Mouse (Mus musculus) frontal cortex, postnatal 14 days (tissue): ENCODE data around the gene Lrrc42.
A peak's percentile ranks its signal among the peaks of the same experiment; 100 is the strongest.

Source experiments
- DNase-seq, 2 experiments: peaks; one replicate each; pipeline ENCODE4 v3.0.0; 2022; ENCODE audit warnings: low spot score in 2 of 2

Lrrc42 gene

GRCm38 (mm10) chr4:107253125-107254091 is at the start of gene Lrrc42, which contains the start of gene Hspb11:
Lrrc42 (minus strand) TSS chr4:107253532.
Hspb11 (plus strand) TSS chr4:107253593.
- peak; percentile 89 to 90 for DNase-seq

GRCm38 (mm10) chr4:107302832-107303231 is 49.5 kb upstream of the Lrrc42 start:
- DNase-seq: no peak

GRCm38 (mm10) chr4:107302221-107302620 is 48.9 kb upstream of the Lrrc42 start:
- no peak for DNase-seq

- no peak for DNase-seq
Observed at GRCm38 (mm10) chr4:107300902-107301555, 47.7 kb upstream of the Lrrc42 start.

GRCm38 (mm10) chr4:107300371-107300770 is 47.0 kb upstream of the Lrrc42 start:
- DNase-seq: no peak

- DNase-seq: no peak
Observed at GRCm38 (mm10) chr4:107299779-107300340, 46.5 kb upstream of the Lrrc42 start.

GRCm38 (mm10) chr4:107298071-107298606 is 44.8 kb upstream of the Lrrc42 start:
- no peak for DNase-seq

GRCm38 (mm10) chr4:107292273-107292662 is 38.9 kb upstream of the Lrrc42 start:
- no peak for DNase-seq

- DNase-seq: peak in 1 of 2 experiments; percentile 13
Observed at GRCm38 (mm10) chr4:107291611-107292272, 38.4 kb upstream of the Lrrc42 start.

- no peak for DNase-seq
Observed at GRCm38 (mm10) chr4:107287517-107287916, 34.2 kb upstream of the Lrrc42 start.

GRCm38 (mm10) chr4:107286386-107286785 is 33.1 kb upstream of the Lrrc42 start:
- DNase-seq: no peak

- no peak for DNase-seq
Observed at GRCm38 (mm10) chr4:107285446-107286200, 32.3 kb upstream of the Lrrc42 start.

GRCm38 (mm10) chr4:107280843-107281475 is 27.6 kb upstream of the Lrrc42 start:
- DNase-seq: no peak

- DNase-seq: no peak
Observed at GRCm38 (mm10) chr4:107278188-107278707, 24.9 kb upstream of the Lrrc42 start.

GRCm38 (mm10) chr4:107274511-107274910 is 21.2 kb upstream of the Lrrc42 start:
- DNase-seq: no peak

GRCm38 (mm10) chr4:107273683-107274082 is 20.4 kb upstream of the Lrrc42 start:
- no peak for DNase-seq

GRCm38 (mm10) chr4:107260001-107260400 is 6.7 kb upstream of the Lrrc42 start:
- no peak for DNase-seq

GRCm38 (mm10) chr4:107254414-107254813 is 1.1 kb upstream of the Lrrc42 start:
- no peak for DNase-seq

GRCm38 (mm10) chr4:107252522-107252921 is 810 bp downstream of the Lrrc42 start:
- DNase-seq: no peak

- DNase-seq: no peak
Observed at GRCm38 (mm10) chr4:107250494-107250893, 2.8 kb downstream of the Lrrc42 start.
